Mouse (Mus musculus) lung, adult 2 months (tissue): Measurements from ENCODE around the gene Ang6.
"Not testable (repeated sequence)": the region's sequence is repeated elsewhere in the genome, so short reads cannot be mapped to it uniquely, and the experiment has no call there.

Experiments
- CTCF ChIP-seq: fragments of 200-500 bp; IDR thresholded peaks from 2 replicates; pipeline ENCODE4 v1.5.1; 2011; ENCODE audit warnings: mild to moderate bottlenecking, low read length, control low read depth; ENCODE audit not compliant: insufficient read depth
- POLR2A ChIP-seq: fragments of 200-500 bp; IDR thresholded peaks from 2 replicates; pipeline ENCODE4 v1.6.1; 2011; ENCODE audit warnings: low read depth, mild to moderate bottlenecking, control low read depth, low read length, borderline replicate concordance; ENCODE audit errors: extremely low read depth

DNA sequence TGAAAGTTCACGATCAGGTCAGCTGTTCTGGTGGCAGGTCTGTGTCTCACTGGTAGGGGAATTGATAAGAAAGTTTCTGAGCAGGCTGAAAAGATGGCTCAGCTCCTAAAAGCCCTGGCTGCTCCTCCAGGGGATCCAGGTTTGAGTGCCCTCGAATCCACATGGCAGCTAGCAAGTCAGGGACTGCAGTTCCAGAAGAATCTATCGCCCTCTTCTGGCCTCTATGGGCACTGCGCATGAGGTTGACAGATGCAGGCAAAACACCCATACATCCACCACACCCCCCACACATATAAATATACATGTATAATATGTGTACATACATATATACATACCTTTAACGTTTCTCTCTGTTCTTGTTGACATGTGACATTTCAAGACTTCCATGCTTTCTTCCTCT, 14.7 kb downstream of the Ang6 start:
- not testable (repeated sequence) for TF ChIP-seq POLR2A
- TF ChIP-seq CTCF, result peak; percentile 66; the same call in 1 of the 2 replicates
